23 mouse cellular contexts compared by ENCODE assay signal in the genomic region with DNA sequence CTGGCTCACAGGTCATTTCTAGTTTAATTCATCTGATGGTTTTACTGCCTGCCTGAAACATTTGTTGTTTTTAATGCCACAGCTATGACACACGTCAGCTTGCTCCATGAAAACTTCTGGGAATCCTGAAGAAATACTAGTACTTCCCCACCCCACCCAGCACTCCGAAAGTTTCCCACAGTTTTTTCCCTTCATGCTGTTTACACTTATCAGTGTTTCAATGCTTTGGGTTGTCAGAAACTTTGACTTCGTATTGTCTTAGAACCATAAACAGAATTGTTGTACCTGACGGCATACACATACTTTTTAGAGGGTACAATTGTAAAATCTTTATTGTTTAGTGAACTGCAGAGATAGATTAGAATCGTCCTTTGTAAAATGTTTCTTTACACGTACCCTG. TPM values are rescaled to one million over a fixed set of nuclear protein-coding genes. Genes with fewer than 3 reads are reported as not detected.
"Had no signal": no experiment of that assay in that cellular context is flagged by ENCODE, and none has a peak within 500 bp of the region (broad histone marks: within the 10 kb centered on the region; RNA-seq: fewer than 3 reads in every experiment).

No protein-coding gene starts in this region.

- H3K4me1 ChIP-seq: liver, embryonic 12.5 days; lung, embryonic 15.5 days; midbrain, embryonic 13.5 days; midbrain, embryonic 15.5 days; neural tube, embryonic 13.5 days; neural tube, embryonic 15.5 days; stomach, embryonic 15.5 days had no signal

- H3K4me2 ChIP-seq: liver, embryonic 12.5 days; lung, embryonic 15.5 days; midbrain, embryonic 11.5 days; midbrain, embryonic 13.5 days; midbrain, embryonic 15.5 days; neural tube, embryonic 13.5 days; neural tube, embryonic 15.5 days; stomach, embryonic 15.5 days had no signal

- H3K27me3 ChIP-seq: liver, embryonic 12.5 days; lung, embryonic 15.5 days; megakaryocyte, embryonic 14.5 days; midbrain, embryonic 13.5 days; midbrain, embryonic 15.5 days; neural tube, embryonic 13.5 days; neural tube, embryonic 15.5 days; stomach, embryonic 15.5 days had no signal

- H3K4me3 ChIP-seq: liver, embryonic 12.5 days; lung, embryonic 15.5 days; megakaryocyte, embryonic 14.5 days; midbrain, embryonic 13.5 days; midbrain, embryonic 15.5 days; neural tube, embryonic 13.5 days; neural tube, embryonic 15.5 days; stomach, embryonic 15.5 days had no signal

- H3K27ac ChIP-seq: liver, embryonic 12.5 days; liver, embryonic 14.5 days; lung, embryonic 15.5 days; macrophage; midbrain, embryonic 13.5 days; midbrain, embryonic 15.5 days; neural tube, embryonic 13.5 days; neural tube, embryonic 15.5 days; stomach, embryonic 15.5 days; stomach, postnatal 0 days had no signal

- H3K9ac ChIP-seq: liver, embryonic 12.5 days; liver, embryonic 14.5 days; lung, embryonic 15.5 days; midbrain, embryonic 13.5 days; midbrain, embryonic 15.5 days; neural tube, embryonic 13.5 days; neural tube, embryonic 15.5 days; stomach, embryonic 15.5 days had no signal

- DNase-seq: retina, postnatal 1 day; right cerebral cortex, adult 18-20 months; right cerebral cortex, postnatal 14 days; thymus, adult 2 months; thymus, postnatal 25 days; thymus, postnatal 4 days had no signal

- H3K36me3 ChIP-seq: liver, embryonic 12.5 days; lung, embryonic 15.5 days; midbrain, embryonic 13.5 days; midbrain, embryonic 15.5 days; neural tube, embryonic 13.5 days; neural tube, embryonic 15.5 days; stomach, embryonic 15.5 days had no signal

- ATAC-seq: liver, embryonic 12.5 days; midbrain, embryonic 13.5 days; midbrain, embryonic 15.5 days had no signal

- H3K9me3 ChIP-seq: liver, embryonic 12.5 days; lung, embryonic 15.5 days; megakaryocyte, embryonic 14.5 days; midbrain, embryonic 13.5 days; midbrain, embryonic 15.5 days; neural tube, embryonic 13.5 days; neural tube, embryonic 15.5 days; stomach, embryonic 15.5 days had no signal

RNA-seq across cellular contexts. Expression of gene Gm13691, which starts 48.9 kb away (rescaled TPM):
- polyA plus RNA-seq: liver, adult 2 months; liver, embryonic 12.5 days; liver, embryonic 14.5 days; liver, embryonic 16.5 days; lung, embryonic 15.5 days; macrophage; midbrain, embryonic 11.5 days; midbrain, embryonic 13.5 days; midbrain, embryonic 15.5 days; midbrain, postnatal 0 days; neural tube, embryonic 11.5 days; neural tube, embryonic 13.5 days; neural tube, embryonic 15.5 days; spleen, adult 2 months; stomach, postnatal 0 days; thymus, adult 2 months had no signal

RNA-seq across cellular contexts. Expression of gene Gm13697, which starts 54.7 kb away (rescaled TPM):
- polyA plus RNA-seq: liver, adult 2 months; liver, embryonic 12.5 days; liver, embryonic 14.5 days; liver, embryonic 16.5 days; lung, embryonic 15.5 days; macrophage; midbrain, embryonic 11.5 days; midbrain, embryonic 13.5 days; midbrain, embryonic 15.5 days; midbrain, postnatal 0 days; neural tube, embryonic 11.5 days; neural tube, embryonic 13.5 days; neural tube, embryonic 15.5 days; spleen, adult 2 months; stomach, postnatal 0 days; thymus, adult 2 months had no signal
